ENCODE assay signal across 25 mouse cellular contexts in genomic region chr3:157189834-157190233, GRCm38 (mm10).
DNase-seq lines count a peak whose midpoint lies in the region; ATAC-seq and TF ChIP-seq lines count a peak whose summit lies in the region.
"Had no signal": no experiment of that assay in that cellular context is flagged by ENCODE, and none has a peak within 500 bp of the region (broad histone marks: within the 10 kb centered on the region; RNA-seq: fewer than 3 reads in every experiment).

No protein-coding gene starts in this region.

- 0 out of 2 replicates have a peak, but pooled peaks have one; percentile 53 for ATAC-seq in forebrain, postnatal 0 days
- no peak for ATAC-seq in forebrain, embryonic 14.5 days
- no peak for ATAC-seq in lung, postnatal 0 days
- ATAC-seq in megakaryocyte progenitor cell, adult 5-6 weeks (replicated peaks; ENCODE audit: poor library complexity) = no peak

- no peak overlapping the region for H3K9ac ChIP-seq in forebrain, postnatal 0 days
- no peak overlapping the region for H3K9ac ChIP-seq in forebrain, embryonic 14.5 days (ENCODE audit: low read length)
- no peak overlapping the region for H3K9ac ChIP-seq in lung, postnatal 0 days (replicated peaks; ENCODE audit: low read depth)
- H3K9ac ChIP-seq: embryonic facial prominence, embryonic 13.5 days; forebrain, embryonic 12.5 days; heart, embryonic 12.5 days; heart, embryonic 15.5 days; hindbrain, embryonic 13.5 days had no signal

- no peak for TF ChIP-seq EP300 in lung, postnatal 0 days (IDR thresholded peaks at IDR 0.05)

- no peak overlapping the region for H3K27ac ChIP-seq in forebrain, postnatal 0 days (ENCODE audit: low read depth, low read length)
- no peak overlapping the region for H3K27ac ChIP-seq in forebrain, embryonic 14.5 days (ENCODE audit: low read depth, low read length)
- H3K27ac ChIP-seq in lung, postnatal 0 days (ENCODE audit: low read length) = no peak overlapping the region
- no peak overlapping the region for H3K27ac ChIP-seq in thymus, adult 2 months (ENCODE audit: control insufficient read depth, insufficient read depth, low read length)
- H3K27ac ChIP-seq: embryonic facial prominence, embryonic 10.5 days; forebrain, embryonic 12.5 days; gastrocnemius, adult 2 months; heart, embryonic 15.5 days; hindbrain, embryonic 10.5 days; hindbrain, embryonic 13.5 days had no signal

- TF ChIP-seq POLR2A in brain, embryonic 14.5 days (IDR thresholded peaks at IDR 0.05; ENCODE audit: borderline replicate concordance, extremely low read depth, insufficient read depth, insufficient read length, poor library complexity, severe bottlenecking) = no peak
- no peak for TF ChIP-seq POLR2A in thymus, adult 2 months (IDR thresholded peaks at IDR 0.05; ENCODE audit: control insufficient read depth, extremely low read depth, insufficient read depth, low read length, poor library complexity)

- peak; percentile 23; the same call in 1 of the 2 replicates for TF ChIP-seq CTCF in forebrain, postnatal 0 days (IDR thresholded peaks at IDR 0.05; ENCODE audit: low read depth)
- TF ChIP-seq CTCF in lung, postnatal 0 days (IDR thresholded peaks at IDR 0.05) = peak; percentile 8; the same call in 1 of the 2 replicates
- no peak for TF ChIP-seq CTCF in brain, embryonic 14.5 days (IDR thresholded peaks at IDR 0.05; ENCODE audit: borderline replicate concordance, extremely low read depth, insufficient read depth, insufficient read length)
- TF ChIP-seq CTCF in thymus, adult 2 months (IDR thresholded peaks at IDR 0.05; ENCODE audit: borderline replicate concordance, control insufficient read depth, extremely low read depth, insufficient read depth, low read length, poor library complexity) = no peak

- DNase-seq in forebrain, postnatal 0 days = no peak
- DNase-seq in forebrain, embryonic 14.5 days (ENCODE audit: low spot score) = no peak
- DNase-seq in lung, postnatal 0 days (ENCODE audit: low spot score) = no peak
- DNase-seq in lung, postnatal 25 days (ENCODE audit: low spot score) = no peak
- DNase-seq in brain, embryonic 14.5 days (ENCODE audit: low read depth) = peak; percentile 27
- DNase-seq in thymus, adult 2 months = no peak
- DNase-seq: adrenal gland, postnatal 10 days; adrenal gland, postnatal 36 days; B cell, adult 2 months; gastrocnemius, adult 2 months; gastrocnemius, postnatal 14 days; heart, postnatal 10 days; heart, postnatal 36 days had no signal

- no peak overlapping the region for H3K4me3 ChIP-seq in forebrain, postnatal 0 days (ENCODE audit: low read depth, low read length)
- no peak overlapping the region for H3K4me3 ChIP-seq in forebrain, embryonic 14.5 days (ENCODE audit: low read depth, low read length)
- no peak overlapping the region for H3K4me3 ChIP-seq in lung, postnatal 0 days (ENCODE audit: low read depth, low read length)
- H3K4me3 ChIP-seq in thymus, adult 2 months (ENCODE audit: control insufficient read depth, insufficient read depth, low read length) = no peak overlapping the region
- H3K4me3 ChIP-seq: embryonic facial prominence, embryonic 10.5 days; embryonic facial prominence, embryonic 13.5 days; erythroblast, embryonic 14.5 days; forebrain, embryonic 12.5 days; gastrocnemius, adult 2 months; heart, embryonic 12.5 days; heart, embryonic 15.5 days; hindbrain, embryonic 10.5 days; hindbrain, embryonic 13.5 days had no signal

- H3K36me3 ChIP-seq in forebrain, postnatal 0 days (ENCODE audit: insufficient read depth) = no peaks in the 10 kb centered on the region
- no peaks in the 10 kb centered on the region for H3K36me3 ChIP-seq in forebrain, embryonic 14.5 days (ENCODE audit: control insufficient read depth, insufficient read depth, low read length)
- H3K36me3 ChIP-seq in lung, postnatal 0 days (ENCODE audit: insufficient read depth, low read length) = no peaks in the 10 kb centered on the region
- H3K36me3 ChIP-seq in thymus, adult 2 months (ENCODE audit: control insufficient read depth, insufficient read depth, low read length) = no peaks in the 10 kb centered on the region
- H3K36me3 ChIP-seq: embryonic facial prominence, embryonic 10.5 days; embryonic facial prominence, embryonic 13.5 days; forebrain, embryonic 12.5 days; G1E; heart, embryonic 12.5 days; heart, embryonic 15.5 days; hindbrain, embryonic 10.5 days; hindbrain, embryonic 13.5 days had no signal

- H3K4me2 ChIP-seq in forebrain, postnatal 0 days (ENCODE audit: low read depth) = no peak overlapping the region
- H3K4me2 ChIP-seq in forebrain, embryonic 14.5 days (ENCODE audit: low read length) = no peak overlapping the region
- no peak overlapping the region for H3K4me2 ChIP-seq in lung, postnatal 0 days (replicated peaks; ENCODE audit: low read depth, low read length)
- H3K4me2 ChIP-seq: embryonic facial prominence, embryonic 13.5 days; forebrain, embryonic 12.5 days; heart, embryonic 12.5 days; heart, embryonic 15.5 days; hindbrain, embryonic 13.5 days had no signal

- 73% methylated on average over 4 of the region's 4 CpGs for WGBS in forebrain, postnatal 0 days
- 79% methylated on average over 4 of the region's 4 CpGs for WGBS in forebrain, embryonic 14.5 days
- WGBS in lung, postnatal 0 days = 78% methylated on average over 4 of the region's 4 CpGs
- 87% methylated on average over 4 of the region's 4 CpGs for WGBS in thymus, adult 2 months

- no peaks in the 10 kb centered on the region for H3K9me3 ChIP-seq in forebrain, postnatal 0 days (ENCODE audit: low read length)
- H3K9me3 ChIP-seq in forebrain, embryonic 14.5 days (replicated peaks; ENCODE audit: control insufficient read depth, low read length) = no peaks in the 10 kb centered on the region
- no peaks in the 10 kb centered on the region for H3K9me3 ChIP-seq in lung, postnatal 0 days (ENCODE audit: low read length)
- H3K9me3 ChIP-seq: embryonic facial prominence, embryonic 10.5 days; embryonic facial prominence, embryonic 13.5 days; forebrain, embryonic 12.5 days; heart, embryonic 12.5 days; heart, embryonic 15.5 days; hindbrain, embryonic 10.5 days; hindbrain, embryonic 13.5 days had no signal

- no peaks in the 10 kb centered on the region for H3K4me1 ChIP-seq in forebrain, postnatal 0 days (ENCODE audit: insufficient read depth)
- H3K4me1 ChIP-seq in forebrain, embryonic 14.5 days (ENCODE audit: control insufficient read depth, insufficient read depth, low read length) = no peaks in the 10 kb centered on the region
- H3K4me1 ChIP-seq in lung, postnatal 0 days (ENCODE audit: insufficient read depth, low read depth, low read length) = 0 out of 2 replicates have a peak, but pooled peaks cover 3% of the 10 kb centered on the region
- no peaks in the 10 kb centered on the region for H3K4me1 ChIP-seq in thymus, adult 2 months (replicated peaks; ENCODE audit: control insufficient read depth, insufficient read depth, low read length)
- H3K4me1 ChIP-seq: hindbrain, embryonic 10.5 days; hindbrain, embryonic 13.5 days had no signal

- no peaks in the 10 kb centered on the region for H3K27me3 ChIP-seq in forebrain, postnatal 0 days (ENCODE audit: insufficient read depth, low read length)
- no peaks in the 10 kb centered on the region for H3K27me3 ChIP-seq in forebrain, embryonic 14.5 days (replicated peaks; ENCODE audit: control insufficient read depth, insufficient read depth, low read length)
- H3K27me3 ChIP-seq in lung, postnatal 0 days (replicated peaks; ENCODE audit: insufficient read depth, low read length) = no peaks in the 10 kb centered on the region
- no peaks in the 10 kb centered on the region for H3K27me3 ChIP-seq in thymus, adult 2 months (ENCODE audit: control insufficient read depth, insufficient read depth, low read length)
- H3K27me3 ChIP-seq: CH12.LX; embryonic facial prominence, embryonic 13.5 days; forebrain, embryonic 12.5 days; heart, embryonic 12.5 days; heart, embryonic 15.5 days; hindbrain, embryonic 13.5 days; Patski had no signal

Comparison
In these comparisons a context has a peak if more than half of its experiments do, and no peak if none do; other contexts are left out.
1. CTCF ChIP-seq: peak in forebrain, postnatal 0 days (single experiment) and lung, postnatal 0 days (single experiment); none in brain, embryonic 14.5 days (single experiment) and thymus, adult 2 months (single experiment).